Mouse (Mus musculus): ENCODE results near the gene D17Wsu92e.

- no peak for TF ChIP-seq POLR2A (IDR thresholded peaks at IDR 0.05; ENCODE audit: low read depth, low read length)
- no peak for TF ChIP-seq KAT2A (IDR thresholded peaks at IDR 0.05; ENCODE audit: insufficient replicate concordance, low read length)
- no peak for TF ChIP-seq CTCF (conservative IDR thresholded peaks at IDR 0.05 in 1 of 2, IDR thresholded peaks at IDR 0.05 in 1 of 2; ENCODE audit: low read depth in 2 of 2, low read length in 2 of 2)
- TF ChIP-seq CHD2 (IDR thresholded peaks at IDR 0.05; ENCODE audit: low read length), result no peak
- no peak for TF ChIP-seq MAX (IDR thresholded peaks at IDR 0.05; ENCODE audit: low read length)
- no peak for TF ChIP-seq BHLHE40 (IDR thresholded peaks at IDR 0.05; ENCODE audit: low read depth, low read length)
- no peak for TF ChIP-seq USF1 (IDR thresholded peaks at IDR 0.05; ENCODE audit: low read depth, low read length)
- TF ChIP-seq EP300 (IDR thresholded peaks at IDR 0.05; ENCODE audit: low read length), result no peak
- no peak for TF ChIP-seq ZMIZ1 (IDR thresholded peaks at IDR 0.05; ENCODE audit: low read depth, low read length)
Observed at GRCm38 (mm10) chr17:27732152-27732551, 88.3 kb downstream of the D17Wsu92e start.

All from CH12.LX (cell line).